Mouse (Mus musculus) macrophage (primary cell): ENCODE results near the gene Farp2. TPM values are rescaled to one million over a fixed set of nuclear protein-coding genes. Genes with fewer than 3 reads are reported as not detected.
"Not testable (repeated sequence)": the region's sequence is repeated elsewhere in the genome, so short reads cannot be mapped to it uniquely, and the experiment has no call there.

Source experiments
- H3K27ac ChIP-seq: fragments of 350-480 bp; formaldehyde crosslinking; 2 replicates; pipeline ENCODE4 v1.9.0; 2021
- H3K36me3 ChIP-seq: fragments of 350-480 bp; formaldehyde crosslinking; 2 replicates; pipeline ENCODE4 v1.9.0; 2021; ENCODE audit errors: inconsistent target
- H3K4me3 ChIP-seq: fragments of 350-480 bp; formaldehyde crosslinking; 2 replicates; pipeline ENCODE4 v1.9.0; 2021; ENCODE audit errors: inconsistent target
- H3K79me2 ChIP-seq: fragments of 350-480 bp; formaldehyde crosslinking; 2 replicates; pipeline ENCODE4 v1.9.0; 2021; ENCODE audit errors: inconsistent target
- WGBS: methylation state at CpG from one replicate; pipeline ENCODE4 v1.1.7; 2026; ENCODE audit warnings: inconsistent platforms; ENCODE audit not compliant: missing documents; 5-methylcytosine and 5-hydroxymethylcytosine counted together
- polyA plus RNA-seq: library from polyadenylated mRNA; stranded (reverse); fragments of 250-400 nt; gene quantifications from 3 replicates; pipeline ENCODE4 v1.2.4, GENCODE M21; 2018; ENCODE audit warnings: inconsistent platforms

The Farp2 gene
- polyA plus RNA-seq, 1 experiment from 2014 or later: 1.7 TPM

DNA sequence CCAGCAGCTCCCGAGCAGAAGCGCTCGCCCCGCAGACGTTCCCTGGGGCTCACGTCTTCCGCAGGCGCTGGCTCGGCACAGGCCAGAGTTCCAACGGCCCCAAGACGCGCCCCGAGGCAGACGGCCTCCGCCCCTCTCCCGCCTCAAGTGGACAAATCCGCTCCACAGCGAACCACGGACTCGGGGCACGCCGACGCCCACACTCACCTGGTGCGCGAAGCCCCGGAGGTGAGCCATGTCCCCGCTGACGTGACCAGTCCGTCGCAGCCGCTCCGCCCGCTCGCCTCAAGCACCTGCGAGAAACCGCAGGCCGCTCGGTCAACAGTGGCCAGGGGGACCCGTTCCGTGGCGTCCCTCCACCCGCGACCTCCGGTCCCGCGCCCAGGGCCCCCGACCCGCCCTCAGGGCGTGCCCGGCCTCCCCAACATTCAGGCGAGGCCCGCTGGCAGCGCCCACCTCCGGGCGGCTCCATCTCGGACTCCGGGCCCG, 123.3 kb downstream of the Farp2 start:
- Histone ChIP-seq H3K4me3 (peak overlapping the region; percentile 65), H3K79me2 (peaks cover 48% of the 10 kb centered on the region), H3K27ac (no peak overlapping the region), H3K36me3 (no peaks in the 10 kb centered on the region)
- WGBS: 1% methylated on average over 55 of the region's 58 CpGs

DNA sequence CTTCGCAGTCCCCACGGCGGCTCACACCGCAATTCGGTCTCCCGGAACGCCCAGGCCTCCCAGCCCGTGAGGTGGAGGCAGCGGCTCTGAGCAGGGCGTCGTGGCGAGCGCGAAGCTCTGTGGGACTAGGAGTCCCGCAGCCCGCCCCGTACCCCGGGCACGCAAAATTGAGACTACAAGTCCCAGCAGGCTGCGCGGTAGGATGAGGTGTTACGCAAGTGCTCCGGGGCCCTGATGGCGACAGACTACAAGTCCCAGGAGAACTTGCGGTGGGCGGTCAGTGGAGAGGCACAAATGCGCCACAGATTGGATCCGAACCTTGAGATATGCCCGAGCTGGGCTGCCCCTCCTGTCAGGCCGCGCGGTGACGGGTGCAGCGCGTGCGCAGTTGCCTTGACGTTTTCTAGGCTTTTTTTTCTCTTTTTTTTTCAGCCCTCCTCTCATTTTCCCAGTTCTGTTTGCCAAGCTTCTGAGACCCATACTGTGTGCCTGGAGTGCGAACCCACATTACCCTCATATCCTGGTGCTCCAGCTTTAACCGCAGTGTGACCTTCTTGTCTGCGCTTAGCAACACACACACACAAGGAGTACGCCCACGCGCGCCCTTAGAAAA, 123.8 kb downstream of the Farp2 start:
- WGBS: under 1% methylated on average over 38 of the region's 44 CpGs
- Histone ChIP-seq H3K79me2 (peaks cover 42% of the 10 kb centered on the region), H3K4me3 (peak overlapping the region; percentile 65), H3K27ac (peak overlapping the region; percentile 37), H3K36me3 (no peaks in the 10 kb centered on the region)

DNA sequence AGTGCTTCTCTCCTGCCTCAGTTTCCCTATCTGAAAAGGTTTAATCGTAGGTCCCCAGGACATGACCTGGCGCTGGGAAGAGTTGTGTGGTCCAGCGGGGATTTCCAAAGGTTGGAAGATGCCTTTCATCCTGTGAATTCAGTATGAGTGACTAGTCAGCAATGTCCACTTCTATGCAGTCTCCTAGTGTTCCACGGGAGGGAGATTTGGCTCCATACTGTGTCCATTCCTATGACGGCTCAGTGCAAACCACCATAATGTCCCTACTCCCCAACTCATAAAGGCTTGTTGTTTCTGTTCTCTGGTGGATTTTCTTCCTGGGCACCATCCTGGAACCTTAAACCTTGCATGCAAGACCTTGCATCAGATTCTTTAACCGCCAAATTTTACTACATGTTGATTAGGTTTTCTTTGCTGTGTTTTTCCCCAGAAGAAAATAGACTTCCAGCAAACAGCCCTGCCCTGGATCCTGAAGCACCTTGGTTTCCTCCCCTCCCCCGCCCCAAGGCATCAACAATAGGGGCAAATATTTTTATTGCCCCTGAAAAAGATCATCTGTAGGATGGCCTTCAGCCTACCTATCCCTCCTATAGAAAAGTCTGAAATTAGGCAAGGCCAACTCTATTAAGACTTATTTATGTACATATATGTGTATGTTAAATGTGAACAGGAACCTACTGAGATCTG, 124.5 kb downstream of the Farp2 start:
- Histone ChIP-seq H3K4me3 (peak overlapping the region; percentile 51), H3K79me2 (peaks cover 36% of the 10 kb centered on the region), H3K27ac (peak overlapping the region; percentile 37), H3K36me3 (no peaks in the 10 kb centered on the region)
- WGBS: 30% methylated on average over 7 of the region's 7 CpGs

DNA sequence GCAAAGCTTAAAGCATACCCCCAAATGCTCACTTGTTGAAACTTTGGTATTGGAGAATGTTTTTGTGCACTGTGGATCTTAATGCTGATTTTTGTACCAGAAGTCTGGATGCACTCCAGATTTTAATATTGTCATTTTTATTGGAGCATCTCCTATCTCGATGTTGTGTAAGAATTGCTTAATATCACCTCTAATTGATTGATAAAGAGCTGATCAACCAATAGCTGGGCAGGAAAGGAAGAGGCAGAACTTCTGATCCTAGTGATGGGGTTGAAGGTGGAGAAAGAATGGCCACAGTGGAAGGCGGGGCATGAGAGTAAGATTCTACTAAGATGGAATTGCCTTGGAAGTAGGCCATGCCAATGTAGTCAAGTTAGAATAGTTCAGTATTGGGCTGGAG, 130.1 kb downstream of the Farp2 start:
- no peaks in the 10 kb centered on the region for H3K79me2 ChIP-seq
- WGBS: 100% methylated on average over 2 of the region's 2 CpGs

DNA sequence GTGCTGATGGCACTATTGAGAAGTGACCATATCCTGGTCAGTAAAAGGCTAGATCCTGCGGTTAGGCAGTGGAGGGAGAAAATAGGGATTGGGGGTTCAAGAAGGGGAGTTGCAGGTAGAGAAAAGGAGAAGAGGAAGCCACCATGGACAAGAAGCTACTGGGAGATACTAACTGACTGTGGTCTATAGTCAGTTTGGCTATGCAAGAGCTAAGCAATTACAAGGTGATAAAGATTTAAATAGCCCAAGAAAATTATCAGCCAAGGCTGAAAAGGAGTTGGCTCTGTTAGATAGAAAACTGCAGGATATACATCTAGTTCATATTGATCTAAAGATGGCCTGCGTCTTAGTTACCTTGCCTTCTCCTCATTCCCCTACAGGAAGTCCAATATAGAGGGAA, 130.8 kb downstream of the Farp2 start:
- no peak overlapping the region for H3K27ac ChIP-seq
- 98% methylated on average over 2 of the region's 2 CpGs for WGBS
- H3K36me3 ChIP-seq: no peaks in the 10 kb centered on the region
- H3K4me3 ChIP-seq: no peak overlapping the region
- no peaks in the 10 kb centered on the region for H3K79me2 ChIP-seq

More for the DNA sequence above, 130.1 kb downstream of the Farp2 start:
- H3K27ac ChIP-seq: no peak overlapping the region
- no peaks in the 10 kb centered on the region for H3K36me3 ChIP-seq
- H3K4me3 ChIP-seq: no peak overlapping the region

DNA sequence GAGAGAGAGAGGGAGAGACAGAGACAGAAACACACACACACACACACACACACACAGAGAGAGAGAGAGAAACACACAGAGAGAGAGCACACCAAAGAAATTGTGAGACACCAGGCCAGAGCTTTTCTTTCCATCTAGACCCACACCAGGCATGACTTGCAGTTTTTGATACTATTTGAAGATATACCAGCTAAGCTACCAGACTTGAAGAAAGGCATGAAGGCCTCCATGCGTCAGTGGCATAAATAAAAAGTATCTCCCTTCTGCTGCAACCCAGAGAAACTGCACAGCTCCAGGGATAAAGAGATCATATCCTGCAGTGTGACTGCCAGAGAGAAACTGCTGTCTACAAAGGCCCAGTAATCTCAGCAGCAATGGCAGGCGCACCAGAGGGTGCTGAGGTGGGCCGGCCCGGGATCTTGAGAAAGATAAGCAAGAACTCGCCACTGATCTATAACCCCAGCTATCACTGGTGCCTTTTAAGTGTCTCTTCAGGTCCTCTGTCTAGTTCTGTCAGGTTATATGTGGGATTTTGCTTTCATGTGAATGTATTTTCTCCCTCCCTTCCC, 137.8 kb downstream of the Farp2 start:
- Histone ChIP-seq H3K4me3 (no peak overlapping the region), H3K36me3 (no peaks in the 10 kb centered on the region), H3K79me2 (no peaks in the 10 kb centered on the region), H3K27ac (no peak overlapping the region)
- 85% methylated on average over 5 of the region's 5 CpGs for WGBS

DNA sequence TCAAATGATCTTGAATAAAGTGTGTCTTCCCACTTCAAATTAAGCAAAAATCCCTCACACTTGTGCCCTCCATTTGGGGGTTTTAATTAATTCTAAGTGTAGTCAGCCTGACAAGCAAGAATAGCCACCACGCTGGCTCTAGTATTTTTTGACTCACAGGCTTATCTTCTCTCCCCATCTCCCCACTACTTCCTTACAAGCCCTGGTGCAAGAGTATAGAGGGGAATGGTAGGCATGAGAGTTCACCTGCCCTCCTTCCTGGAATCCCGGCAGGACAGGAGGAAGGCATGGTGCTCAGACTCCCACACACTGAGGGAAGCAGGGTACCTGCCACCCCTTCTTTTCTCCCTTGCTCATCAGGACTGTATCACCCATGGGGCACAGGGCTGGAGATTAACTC, 142.4 kb downstream of the Farp2 start:
- no peaks in the 10 kb centered on the region for H3K79me2 ChIP-seq
- H3K27ac ChIP-seq: no peak overlapping the region
- H3K4me3 ChIP-seq: no peak overlapping the region
- no peaks in the 10 kb centered on the region for H3K36me3 ChIP-seq
- 4% methylated on average over 2 of the region's 2 CpGs for WGBS

DNA sequence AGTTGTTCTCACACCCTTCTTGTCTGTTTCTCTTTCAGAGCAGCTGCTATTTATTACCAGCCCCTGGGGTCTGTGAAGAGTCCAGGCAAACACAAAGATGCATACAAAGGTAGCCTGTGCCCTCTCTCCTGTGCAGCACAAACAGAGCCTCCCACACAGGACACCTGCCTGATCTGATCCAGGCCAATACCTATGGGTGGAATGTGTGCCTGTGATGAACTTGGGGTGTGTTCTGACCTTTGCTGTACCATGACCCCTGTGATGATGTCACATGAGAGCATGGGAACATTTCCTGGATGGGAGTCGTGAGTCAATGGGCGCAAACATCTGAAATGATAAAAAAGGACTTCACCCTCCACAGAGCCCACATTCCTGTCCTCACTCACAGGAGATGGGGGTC, 142.9 kb downstream of the Farp2 start:
- 79% methylated on average over 2 of the region's 2 CpGs for WGBS
- H3K79me2 ChIP-seq: no peaks in the 10 kb centered on the region
- no peaks in the 10 kb centered on the region for H3K36me3 ChIP-seq
- H3K27ac ChIP-seq: no peak overlapping the region
- H3K4me3 ChIP-seq: no peak overlapping the region

DNA sequence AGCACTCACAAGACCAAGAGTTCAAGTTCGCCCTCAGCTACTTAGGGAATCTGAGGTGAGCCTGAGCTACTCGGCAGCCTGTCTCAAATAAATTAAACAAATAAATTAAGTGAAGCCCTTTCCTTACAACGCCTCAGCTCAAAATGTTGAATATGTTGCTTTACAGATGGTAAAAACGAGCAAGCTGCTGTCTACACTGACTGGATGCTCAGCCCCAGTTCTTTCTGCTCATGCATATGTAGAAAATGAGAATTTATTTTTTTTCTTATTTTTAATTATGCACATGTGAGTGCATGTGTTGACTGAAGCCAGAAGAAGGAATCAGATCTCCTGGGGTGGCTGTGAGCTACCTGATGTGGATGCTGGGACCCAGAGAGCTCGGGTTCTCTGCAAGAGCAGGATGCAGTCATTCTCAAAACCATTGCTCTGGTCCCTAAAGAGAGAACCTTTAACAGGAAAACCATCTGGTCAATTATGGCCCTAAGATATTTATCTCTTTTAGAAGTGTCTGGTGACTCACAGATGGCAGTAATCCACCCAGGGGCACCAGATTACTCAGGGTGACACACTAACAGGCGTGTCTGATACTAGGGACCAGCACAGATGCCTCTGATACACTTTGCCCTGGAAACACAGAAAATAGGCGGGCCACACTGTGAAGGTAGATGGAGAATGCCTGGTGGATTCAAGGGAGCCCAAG, 144.6 kb downstream of the Farp2 start:
- H3K27ac ChIP-seq: no peak overlapping the region
- H3K36me3 ChIP-seq: no peaks in the 10 kb centered on the region
- WGBS: 90% methylated on average over 7 of the region's 7 CpGs
- H3K79me2 ChIP-seq: no peaks in the 10 kb centered on the region
- H3K4me3 ChIP-seq: no peak overlapping the region

DNA sequence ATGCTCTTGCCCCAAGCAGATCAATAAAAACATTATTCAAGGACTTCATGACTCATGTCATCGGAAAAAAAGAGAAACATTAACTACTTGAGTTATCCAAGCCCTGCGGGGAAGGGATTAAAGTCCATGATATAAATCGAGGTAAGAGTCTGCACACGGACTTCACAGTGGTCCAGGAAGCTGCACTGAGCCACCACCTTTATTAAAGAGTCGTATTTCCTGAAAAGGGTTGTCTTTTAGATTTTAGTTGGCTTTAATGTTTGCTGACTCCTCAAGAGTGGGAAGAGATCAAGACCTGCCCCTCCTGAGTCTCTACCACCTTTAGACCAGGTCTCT, 145.1 kb downstream of the Farp2 start:
- WGBS: 83% methylated on average over 5 of the region's 5 CpGs
- no peak overlapping the region for H3K27ac ChIP-seq
- H3K79me2 ChIP-seq: no peaks in the 10 kb centered on the region
- H3K4me3 ChIP-seq: no peak overlapping the region
- no peaks in the 10 kb centered on the region for H3K36me3 ChIP-seq

DNA sequence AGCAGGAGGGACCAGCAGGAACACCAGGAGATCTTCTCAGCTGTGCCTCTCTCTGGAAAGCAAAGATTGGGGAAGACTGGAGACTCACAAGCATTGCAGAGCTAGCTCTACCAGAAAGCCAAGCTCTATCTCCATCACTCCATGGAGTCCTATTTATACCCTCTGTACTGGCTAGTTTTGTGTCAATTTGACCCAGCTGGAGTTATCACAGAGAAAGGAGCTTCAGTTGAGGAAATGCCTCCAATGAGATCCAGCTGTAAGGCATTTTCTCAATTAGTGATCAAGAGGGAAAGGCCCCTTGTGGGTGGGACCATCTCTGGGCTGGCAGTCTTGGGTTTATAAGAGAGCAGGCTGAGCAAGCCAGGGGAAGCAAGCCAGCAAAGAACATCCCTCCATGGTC, 146.7 kb downstream of the Farp2 start, which contains the start of gene Stk25:
Stk25 (minus strand) TSS at position 101 of the 400 bp plus-strand sequence.
- H3K4me3 ChIP-seq, H3K27ac ChIP-seq, H3K79me2 ChIP-seq, H3K36me3 ChIP-seq: not testable (repeated sequence)

DNA sequence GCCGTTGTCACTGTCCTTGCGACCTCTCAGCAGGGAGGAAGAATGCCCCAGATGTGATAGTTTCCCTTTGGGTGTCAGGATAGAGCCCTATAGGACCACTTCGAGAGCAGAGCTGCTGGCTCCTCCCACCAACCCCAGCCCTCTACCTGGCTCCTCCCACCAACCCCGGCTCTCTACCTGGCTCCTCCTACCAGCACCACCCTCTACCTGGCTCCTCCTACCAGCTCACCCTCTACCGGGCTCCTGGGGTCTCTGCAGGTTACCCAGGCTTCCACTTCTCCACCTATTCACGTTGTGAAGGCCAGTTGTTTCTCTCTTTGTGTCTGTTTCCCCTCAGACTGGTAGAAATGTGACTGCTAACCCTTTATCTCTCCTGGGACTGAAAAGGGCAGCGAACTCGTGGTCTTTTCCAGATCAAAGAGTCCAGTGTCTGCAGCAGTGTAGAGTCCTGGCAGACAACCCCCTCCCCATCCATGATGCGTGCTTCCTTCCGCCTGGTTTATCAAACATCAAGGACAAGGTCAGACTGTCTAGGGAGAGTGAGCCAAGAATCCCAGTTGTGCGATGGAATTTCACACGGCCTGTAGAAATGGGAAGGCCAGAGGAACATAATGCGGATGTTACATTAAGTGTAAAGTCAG, 156.0 kb downstream of the Farp2 start:
- WGBS: 64% methylated on average over 13 of the region's 13 CpGs
- Histone ChIP-seq H3K79me2 (no peaks in the 10 kb centered on the region), H3K27ac (no peak overlapping the region), H3K4me3 (no peak overlapping the region), H3K36me3 (no peaks in the 10 kb centered on the region)

DNA sequence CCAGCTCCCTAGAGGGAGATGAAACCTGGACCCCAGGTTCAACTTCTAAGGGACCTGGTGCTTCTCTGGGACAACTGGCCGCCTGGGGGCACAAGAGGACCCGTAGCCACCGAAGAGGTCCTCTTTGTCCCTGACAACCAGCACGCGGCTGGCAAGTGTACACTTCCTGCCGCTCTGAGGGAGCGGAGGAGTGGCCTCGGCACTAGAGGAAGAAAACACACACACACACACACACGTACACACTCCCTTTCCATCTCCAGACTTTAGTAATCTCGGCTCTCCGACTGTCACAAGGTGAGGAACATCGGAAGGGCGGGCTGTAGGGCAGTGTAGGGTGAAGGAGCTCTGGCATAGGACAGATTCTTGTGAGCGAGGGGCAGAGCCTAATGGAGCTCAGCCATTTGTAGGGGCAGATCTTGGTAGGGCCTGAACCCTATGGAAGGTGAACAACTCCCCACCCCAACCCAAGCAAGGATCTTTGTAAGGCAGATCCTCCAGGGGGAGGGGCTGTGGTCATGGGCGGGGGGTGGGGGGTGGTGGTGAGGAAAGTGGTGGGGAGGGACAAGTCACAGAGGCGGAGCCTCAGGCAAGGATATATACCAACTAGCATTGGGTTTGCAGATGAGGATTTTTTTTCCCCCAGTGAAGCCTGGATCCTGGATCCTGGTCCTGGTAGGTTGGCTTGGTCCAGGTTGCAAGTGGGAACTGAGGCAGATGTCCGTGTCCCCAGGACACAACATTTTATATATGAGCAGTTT, 157.1 kb downstream of the Farp2 start:
- Histone ChIP-seq H3K27ac (no peak overlapping the region), H3K36me3 (no peaks in the 10 kb centered on the region), H3K79me2 (no peaks in the 10 kb centered on the region), H3K4me3 (peak overlapping the region; percentile 26)
- WGBS: 8% methylated on average over 17 of the region's 17 CpGs

DNA sequence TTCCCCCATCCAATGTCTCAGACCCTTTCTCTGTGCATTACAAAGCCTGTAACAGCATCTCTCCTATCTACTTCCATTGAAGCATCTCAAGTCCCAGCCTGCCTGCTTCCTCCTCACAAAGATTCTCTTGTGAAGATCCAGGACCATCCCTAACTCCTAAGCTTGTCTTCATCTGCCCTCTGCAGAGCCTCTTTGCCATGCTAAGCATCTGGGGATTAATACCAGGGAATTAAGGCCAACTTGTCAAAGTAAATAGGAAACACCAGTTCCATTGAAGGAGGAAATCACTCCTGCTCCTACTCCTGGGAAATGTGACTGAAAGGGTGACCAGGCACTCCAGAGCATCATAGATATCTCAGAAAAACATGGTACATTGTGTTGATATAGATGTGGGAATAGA, 158.1 kb downstream of the Farp2 start:
- Histone ChIP-seq H3K36me3 (no peaks in the 10 kb centered on the region), H3K79me2 (no peaks in the 10 kb centered on the region), H3K27ac (no peak overlapping the region), H3K4me3 (no peak overlapping the region)
